Mouse (Mus musculus) cerebellum, adult 8-10 months (tissue): ENCODE results near the gene Tnfsf11.
A peak's percentile ranks its signal among the peaks of the same experiment; 100 is the strongest.

ENCODE experiments used
- DNase-seq: peaks from one replicate; pipeline ENCODE4 v3.0.0; 2022

The Tnfsf11 gene

GRCm38 (mm10) chr14:78287906-78288800, 19.7 kb downstream of the Tnfsf11 start:
- DNase-seq = peak; percentile 23

GRCm38 (mm10) chr14:78286011-78286548, 21.8 kb downstream of the Tnfsf11 start:
- no peak for DNase-seq

DNA sequence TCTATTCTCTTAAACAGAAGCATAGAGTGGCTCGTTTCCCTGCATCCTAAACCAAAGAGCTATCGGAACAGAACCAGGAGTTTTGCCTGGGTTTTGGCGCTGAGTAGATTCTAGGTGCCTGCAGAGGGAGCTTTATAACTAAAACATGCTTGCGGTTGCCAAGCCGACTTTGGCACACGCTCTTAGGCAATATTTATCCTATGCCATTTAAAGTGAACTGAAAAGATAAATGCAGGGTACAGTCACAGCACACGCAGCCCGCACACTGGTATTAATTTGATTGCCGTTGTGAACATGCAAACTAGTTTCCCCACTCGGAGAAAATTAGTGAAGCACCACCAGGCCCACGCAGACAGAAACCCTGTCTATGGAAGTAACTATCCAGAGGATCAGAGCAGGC, 25.4 kb downstream of the Tnfsf11 start:
- DNase-seq = no peak

DNA sequence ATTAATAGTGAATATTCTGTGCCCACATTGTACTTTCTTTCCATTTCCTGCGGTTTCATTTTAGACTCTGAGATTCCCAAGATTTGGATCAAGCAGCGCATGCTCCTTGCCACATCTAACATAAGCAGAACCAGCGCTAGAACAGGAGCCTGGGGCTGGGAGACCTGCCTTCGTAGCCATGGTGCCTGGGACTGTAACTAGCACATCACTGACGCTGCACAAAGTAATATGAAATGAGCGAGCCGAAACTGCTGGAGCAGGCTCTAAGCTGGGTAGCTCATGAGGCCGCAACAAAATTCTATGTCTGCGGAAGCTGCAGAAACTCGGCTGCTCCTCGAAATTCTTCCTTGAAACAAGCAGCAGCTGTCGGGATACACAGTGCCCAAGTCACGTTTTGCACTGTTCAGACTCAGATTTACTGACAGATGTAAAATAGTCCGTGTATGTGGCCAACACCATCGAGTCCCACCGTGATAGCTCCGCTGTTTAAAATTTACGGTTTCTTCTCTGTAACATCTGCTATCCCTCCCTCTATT, 31.4 kb downstream of the Tnfsf11 start:
- DNase-seq = no peak

- no peak for DNase-seq
Measured at GRCm38 (mm10) chr14:78274851-78275250, 33.0 kb downstream of the Tnfsf11 start.

- DNase-seq = no peak
Measured at GRCm38 (mm10) chr14:78274146-78274545, 33.7 kb downstream of the Tnfsf11 start.

GRCm38 (mm10) chr14:78273571-78273970, 34.3 kb downstream of the Tnfsf11 start:
- DNase-seq = no peak

GRCm38 (mm10) chr14:78264876-78265275, 43.0 kb downstream of the Tnfsf11 start:
- DNase-seq = no peak

- DNase-seq = no peak
Measured at GRCm38 (mm10) chr14:78262596-78262995, 45.2 kb downstream of the Tnfsf11 start.

GRCm38 (mm10) chr14:78261246-78261645, 46.6 kb downstream of the Tnfsf11 start:
- no peak for DNase-seq

GRCm38 (mm10) chr14:78254017-78254416, 53.8 kb downstream of the Tnfsf11 start:
- DNase-seq = no peak

DNA sequence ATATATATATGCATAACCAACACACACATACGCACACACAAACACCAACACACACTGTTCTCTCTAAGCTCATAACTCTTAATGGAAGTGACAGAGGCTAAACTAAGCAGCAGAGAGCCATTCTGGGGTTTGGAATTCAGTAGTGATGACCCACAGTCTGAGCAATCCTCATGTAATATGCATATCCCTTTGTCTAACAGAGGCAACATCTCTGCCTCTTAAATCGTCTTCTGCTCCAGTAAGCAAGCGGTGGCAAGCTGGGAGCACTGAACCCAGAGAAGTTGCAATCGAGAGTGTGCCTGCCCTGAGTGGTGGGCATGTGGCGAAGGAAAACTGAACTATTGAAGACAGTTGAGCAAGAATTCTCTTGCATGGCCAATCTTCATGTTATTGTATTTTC, 61.2 kb downstream of the Tnfsf11 start:
- no peak for DNase-seq

DNA sequence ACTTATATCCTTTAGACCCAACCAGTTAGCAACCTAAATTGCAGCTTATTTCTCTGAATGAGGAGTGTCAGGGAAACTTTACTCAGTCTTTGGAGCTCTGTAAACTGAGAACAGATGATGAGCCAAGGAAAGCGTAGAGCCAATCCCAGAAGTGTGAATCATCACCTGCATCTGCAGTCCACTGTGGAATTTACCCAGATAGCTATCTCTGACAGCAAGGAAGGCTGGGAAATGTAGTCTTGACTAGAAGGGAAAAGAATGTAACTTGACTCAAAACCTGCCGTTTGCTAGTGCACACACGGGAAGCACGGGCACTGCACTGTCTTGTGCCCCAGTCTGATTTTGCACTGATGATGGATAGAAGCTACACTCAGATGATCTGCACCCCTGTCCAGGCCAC, 63.0 kb downstream of the Tnfsf11 start:
- DNase-seq = no peak

DNA sequence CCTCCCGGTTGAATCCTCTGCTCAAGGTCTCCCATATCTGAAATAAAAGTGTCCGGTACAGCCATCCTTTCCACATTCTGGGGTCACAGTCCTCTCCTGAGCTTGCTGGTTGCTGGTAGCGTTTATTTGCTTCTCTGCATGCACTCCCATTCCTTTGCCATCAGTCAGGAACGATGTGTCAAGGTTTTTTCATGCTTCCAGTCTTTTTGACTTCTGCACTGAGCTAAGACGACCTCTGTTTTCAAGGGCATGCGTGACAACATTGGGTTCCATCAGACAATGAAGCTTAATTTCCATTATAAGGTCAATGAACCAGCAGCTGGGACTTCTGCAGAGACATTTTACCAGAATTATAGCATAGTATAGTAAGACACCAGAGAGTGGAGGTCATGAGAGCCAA, 68.5 kb downstream of the Tnfsf11 start:
- DNase-seq = no peak

- DNase-seq = no peak
Measured at GRCm38 (mm10) chr14:78237238-78237637, 70.6 kb downstream of the Tnfsf11 start.

GRCm38 (mm10) chr14:78236144-78236543, 71.7 kb downstream of the Tnfsf11 start:
- DNase-seq = no peak

DNA sequence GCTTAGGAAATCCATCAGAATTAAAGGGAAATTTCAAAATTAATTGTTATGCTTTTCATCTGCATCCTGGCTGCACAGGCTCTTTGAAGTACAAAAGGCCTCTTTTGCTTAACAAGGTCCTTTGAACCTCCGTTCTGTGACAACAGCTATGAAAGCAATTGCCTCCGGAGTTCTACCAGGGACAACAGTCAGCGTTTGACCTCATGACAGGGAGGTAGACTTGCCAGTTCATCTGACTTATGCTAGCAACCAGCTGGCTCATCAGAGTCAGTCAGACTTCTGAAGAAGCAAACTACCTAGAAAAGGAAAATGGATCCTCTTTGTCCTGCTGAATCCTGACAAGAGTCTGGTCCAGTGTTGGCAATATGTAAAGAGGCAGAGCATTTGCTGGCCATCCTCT, 72.5 kb downstream of the Tnfsf11 start:
- DNase-seq = no peak

DNA sequence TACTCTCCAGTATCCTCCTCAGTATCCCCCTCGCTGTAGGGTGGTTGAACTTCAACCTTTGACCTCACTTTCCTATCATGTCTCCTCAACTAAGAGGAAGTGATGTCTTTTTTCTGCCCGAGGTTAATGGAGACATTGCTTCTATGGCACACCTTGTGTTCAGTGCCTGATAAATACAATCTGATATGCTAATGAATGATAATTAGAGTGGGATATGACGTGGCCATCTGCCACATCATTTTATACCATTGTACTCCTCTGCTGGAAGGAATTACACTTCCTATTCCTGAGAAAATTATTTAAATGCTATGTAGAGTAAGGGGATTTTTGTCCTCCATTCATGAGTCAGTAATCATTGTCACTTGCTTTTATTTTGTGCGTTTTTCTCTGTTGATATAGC, 78.8 kb downstream of the Tnfsf11 start:
- no peak for DNase-seq
